Mouse (Mus musculus): ENCODE results near the gene Pole2.

The Pole2 gene

DNA sequence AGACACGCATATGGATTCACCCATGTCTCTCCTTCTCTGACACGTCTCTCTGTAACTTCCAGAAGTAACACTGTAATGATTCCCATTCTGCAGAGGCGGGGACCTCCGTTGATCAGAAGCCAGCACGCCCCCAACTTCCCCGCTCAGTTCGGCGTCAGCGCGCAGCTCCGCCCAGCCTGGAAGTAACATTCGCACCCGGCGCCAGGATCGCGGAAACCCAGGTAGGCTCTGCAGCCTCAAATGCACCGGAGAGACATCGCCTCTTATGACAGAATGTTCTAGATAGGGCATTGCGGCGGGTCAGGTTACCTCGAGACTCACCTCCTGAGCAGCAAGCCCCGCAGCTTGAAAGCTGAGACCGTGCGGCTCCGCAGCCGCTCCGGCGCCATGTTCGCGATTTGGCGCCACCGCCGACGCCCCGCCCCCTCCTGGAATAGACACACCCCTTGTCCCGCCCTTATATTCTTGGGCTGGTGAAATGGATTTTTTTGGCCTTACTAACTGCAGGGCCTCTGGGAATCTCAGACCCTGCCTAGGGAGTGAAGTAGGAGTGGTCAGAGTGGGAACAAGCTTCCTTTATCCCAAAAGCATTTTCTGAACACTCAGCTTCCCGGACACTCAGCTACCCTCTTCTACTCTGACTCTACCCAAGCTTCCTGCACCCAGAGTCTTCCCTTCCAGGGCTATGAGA is at the start of gene Pole2:
Gene Pole2 (minus strand): TSS at position 420 of the 691 bp plus-strand sequence.
- DNase-seq = peak; percentile 91 to 92

- no peak for DNase-seq
These were observed 41.0 kb upstream of the Pole2 start for GRCm38 (mm10) chr12:69268956-69269355.

DNA sequence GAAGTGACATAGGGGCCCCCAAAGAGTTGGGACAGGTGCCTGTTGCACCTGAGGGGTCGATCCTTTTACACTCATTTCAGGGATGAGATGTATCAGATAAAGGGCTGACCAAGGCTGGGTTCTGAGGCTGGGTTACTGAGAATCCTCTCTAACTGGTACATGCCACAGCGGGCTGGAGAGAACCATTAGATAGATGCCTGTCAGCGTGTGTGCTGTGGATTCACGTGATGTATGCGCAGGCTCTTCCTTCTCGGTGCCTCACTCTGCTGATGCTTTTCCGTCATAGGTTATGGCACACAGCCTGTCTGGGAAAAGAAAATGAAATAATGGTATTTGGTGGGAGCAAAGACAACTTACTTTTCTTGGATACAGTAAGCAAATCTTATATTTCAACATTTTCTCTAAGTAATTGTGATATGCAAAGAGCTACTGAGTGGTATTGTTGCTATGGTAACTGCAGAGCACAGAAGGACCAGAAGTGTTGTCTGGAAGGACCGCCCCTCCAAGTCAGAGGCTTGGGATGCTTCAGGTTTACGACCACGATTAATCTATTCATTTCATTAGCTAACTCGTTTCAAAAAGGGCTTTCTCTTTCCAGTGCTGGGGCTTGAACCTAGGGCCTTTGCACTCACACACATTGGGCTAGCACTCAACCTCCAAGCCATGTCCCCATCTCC is 40.1 kb upstream of the Pole2 start:
- DNase-seq = no peak

GRCm38 (mm10) chr12:69265031-69265430 is 37.0 kb upstream of the Pole2 start:
- no peak for DNase-seq

DNA sequence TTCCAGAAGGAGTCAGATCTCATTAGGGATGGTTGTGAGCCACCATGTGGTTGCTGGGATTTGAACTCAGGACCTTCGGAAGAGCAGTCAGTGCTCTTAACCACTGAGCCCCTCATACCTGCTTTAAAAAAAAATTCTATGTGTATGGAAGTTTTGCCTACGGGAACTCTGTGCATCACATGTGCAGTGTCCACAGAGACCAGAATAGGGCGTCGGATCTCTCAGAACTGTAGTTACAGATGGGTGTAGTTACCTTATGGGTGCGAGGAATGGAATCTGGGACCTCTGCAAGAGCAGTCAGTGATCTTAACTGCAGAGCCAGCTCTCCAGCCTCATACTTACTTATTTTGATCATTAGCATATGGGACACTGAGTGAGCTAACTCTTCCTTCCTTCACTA is 34.3 kb upstream of the Pole2 start:
- no peak for DNase-seq

GRCm38 (mm10) chr12:69257836-69258235 is 29.8 kb upstream of the Pole2 start:
- DNase-seq = no peak

DNA sequence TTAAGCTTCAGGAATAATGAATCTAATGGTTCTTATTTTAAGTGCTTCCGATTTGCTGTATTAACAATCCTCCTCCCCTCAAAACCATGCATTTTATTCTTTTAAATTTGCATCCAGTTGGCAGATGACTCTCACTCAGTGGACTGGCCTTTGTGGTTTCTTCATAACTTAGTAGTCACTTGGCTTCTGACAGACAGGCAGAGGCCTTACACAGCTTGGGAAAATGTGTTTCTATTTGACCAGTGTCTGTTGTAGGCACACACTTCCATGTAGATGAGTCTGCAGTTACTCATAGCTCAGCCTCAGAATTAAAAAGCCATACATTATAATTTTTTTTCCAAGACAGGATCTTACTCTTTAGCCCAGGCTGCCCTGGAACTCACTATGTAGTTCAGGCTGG is 25.8 kb upstream of the Pole2 start:
- DNase-seq = no peak

- DNase-seq = no peak
These were observed 22.8 kb upstream of the Pole2 start for GRCm38 (mm10) chr12:69250756-69251155.

GRCm38 (mm10) chr12:69249766-69250165 is 21.8 kb upstream of the Pole2 start:
- DNase-seq = no peak

GRCm38 (mm10) chr12:69241771-69242431 is 13.9 kb upstream of the Pole2 start:
- peak; percentile 84 to 88 for DNase-seq

DNA sequence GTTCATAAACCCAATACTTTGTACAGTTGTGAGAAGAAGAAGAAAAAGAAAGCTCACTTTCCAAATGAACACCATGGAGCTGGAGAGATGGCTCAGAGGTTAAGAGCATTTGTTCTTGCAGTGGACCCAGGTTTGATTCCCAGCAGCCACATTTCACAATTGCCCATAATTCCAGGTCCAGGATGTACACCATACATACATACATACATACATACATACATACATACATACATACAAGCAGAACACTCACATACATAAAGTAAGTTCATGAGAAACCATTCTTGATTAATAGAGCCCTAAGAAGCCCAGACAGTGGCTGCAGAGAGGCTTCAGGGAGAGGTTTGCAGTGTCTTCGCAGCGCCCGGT is 13.4 kb upstream of the Pole2 start:
- peak in 1 of 2 experiments; percentile 5 for DNase-seq

DNA sequence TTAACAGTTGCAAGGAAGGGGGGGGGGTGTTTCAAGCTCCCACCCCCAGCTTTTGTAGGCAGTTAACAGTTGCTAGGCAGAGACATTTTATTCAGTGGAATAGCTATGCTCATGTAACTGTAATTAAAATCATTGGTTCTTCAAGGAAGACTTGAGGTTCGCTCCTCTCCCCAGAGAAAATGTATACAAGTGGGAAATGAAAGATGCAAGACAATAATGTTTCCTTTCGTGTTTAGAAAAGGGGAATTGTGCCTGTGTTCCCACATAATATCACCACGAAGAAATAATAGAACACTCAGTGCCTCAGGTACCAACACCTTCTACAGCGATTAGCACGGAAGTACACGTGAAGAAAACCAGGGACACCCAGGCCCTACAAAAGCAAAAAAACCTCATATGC is 12.9 kb upstream of the Pole2 start, which contains the start of gene Klhdc1:
Gene Klhdc1 (plus strand): TSS at position 301 of the 400 bp plus-strand sequence.
- no peak for DNase-seq

GRCm38 (mm10) chr12:69238284-69238683 is 10.3 kb upstream of the Pole2 start:
- peak in 1 of 2 experiments; percentile 22 for DNase-seq

GRCm38 (mm10) chr12:69235782-69236181 is 7.8 kb upstream of the Pole2 start:
- DNase-seq = no peak

DNA sequence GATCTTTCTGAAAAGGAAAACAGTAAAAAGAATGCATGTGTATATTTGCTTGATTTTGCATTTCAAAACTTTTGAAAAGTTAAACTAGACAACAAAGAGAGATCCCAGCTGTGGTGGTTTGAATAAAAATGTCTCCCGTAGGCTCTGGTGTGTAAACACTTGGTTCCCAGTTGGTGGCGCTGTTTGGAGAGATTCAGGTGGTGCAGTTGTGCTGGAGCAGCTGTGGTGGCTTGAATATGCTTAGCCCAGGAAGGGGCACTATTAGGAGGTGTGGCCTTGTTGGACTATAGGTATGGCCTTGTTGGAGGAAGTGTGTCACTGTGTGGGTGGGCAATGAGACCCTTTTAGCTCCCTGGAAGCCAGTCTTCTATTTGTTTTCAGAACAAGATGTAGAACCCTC is 1.3 kb upstream of the Pole2 start:
- peak in 1 of 2 experiments; percentile 30 for DNase-seq

GRCm38 (mm10) chr12:69220613-69221277 is 7.2 kb downstream of the Pole2 start:
- no peak for DNase-seq

- DNase-seq = no peak
These were observed 11.4 kb downstream of the Pole2 start for GRCm38 (mm10) chr12:69216587-69216986.

GRCm38 (mm10) chr12:69215000-69215785 is 12.8 kb downstream of the Pole2 start:
- no peak for DNase-seq

DNA sequence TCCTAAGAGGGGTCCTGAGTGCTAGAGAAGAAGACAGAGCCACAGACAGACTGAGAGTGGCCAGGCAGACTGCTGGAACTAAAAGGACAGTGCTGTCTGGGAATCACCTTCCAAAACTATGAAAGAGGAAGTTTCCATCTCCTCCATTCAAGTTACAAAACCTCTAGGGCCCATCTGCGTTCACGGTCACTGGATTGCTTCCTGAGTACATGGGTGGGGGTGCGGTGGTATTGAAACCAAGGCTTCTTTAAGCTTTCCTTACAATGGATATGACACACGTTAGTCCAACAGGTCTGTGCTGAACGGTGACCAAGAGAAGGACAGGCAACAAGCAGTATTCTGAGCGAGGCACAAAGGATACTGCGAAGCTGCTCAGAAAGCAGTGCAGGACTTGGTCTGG is 13.6 kb downstream of the Pole2 start:
- no peak for DNase-seq

- no peak for DNase-seq
These were observed 14.7 kb downstream of the Pole2 start for GRCm38 (mm10) chr12:69213186-69213777.

GRCm38 (mm10) chr12:69211057-69211456 is 16.9 kb downstream of the Pole2 start:
- peak; percentile 24 to 34 for DNase-seq

Data from cerebellum, postnatal 14 days (tissue).